Mouse (Mus musculus): ENCODE data around the gene Rpl36-ps4. TPM values are rescaled to one million over a fixed set of nuclear protein-coding genes. Genes with fewer than 3 reads are reported as not detected.
A peak's percentile ranks its signal among the peaks of the same experiment; 100 is the strongest.
"Not testable (repeated sequence)": the region's sequence is repeated elsewhere in the genome, so short reads cannot be mapped to it uniquely, and the experiment has no call there.

Gene Rpl36-ps4
- polyA plus RNA-seq, 1 experiment from 2014 or later: not detected

- Histone ChIP-seq H3K9ac (ENCODE audit: low read depth, low read length) (no peak overlapping the region), H3K4me3 (ENCODE audit: low read depth, low read length) (no peak overlapping the region), H3K27me3 (ENCODE audit: control insufficient read depth, insufficient read depth, low read depth, low read length) (no peaks in the 10 kb centered on the region), H3K27ac (ENCODE audit: low read length) (no peak overlapping the region), H3K9me3 (replicated peaks; ENCODE audit: control insufficient read depth, low read length, poor library complexity, severe bottlenecking) (peaks cover 8% of the 10 kb centered on the region; the same call in 1 of the 2 replicates), H3K4me1 (ENCODE audit: control insufficient read depth, insufficient read depth, low read length) (no peaks in the 10 kb centered on the region), H3K36me3 (ENCODE audit: control insufficient read depth, insufficient read depth, low read length) (no peaks in the 10 kb centered on the region), H3K4me2 (ENCODE audit: low read length) (no peak overlapping the region)
- ATAC-seq: no peak
- 90% methylated on average over 3 of the region's 3 CpGs for WGBS
These were observed 5.4 kb upstream of the Rpl36-ps4 start for GRCm38 (mm10) chr17:87915386-87915785.

DNA sequence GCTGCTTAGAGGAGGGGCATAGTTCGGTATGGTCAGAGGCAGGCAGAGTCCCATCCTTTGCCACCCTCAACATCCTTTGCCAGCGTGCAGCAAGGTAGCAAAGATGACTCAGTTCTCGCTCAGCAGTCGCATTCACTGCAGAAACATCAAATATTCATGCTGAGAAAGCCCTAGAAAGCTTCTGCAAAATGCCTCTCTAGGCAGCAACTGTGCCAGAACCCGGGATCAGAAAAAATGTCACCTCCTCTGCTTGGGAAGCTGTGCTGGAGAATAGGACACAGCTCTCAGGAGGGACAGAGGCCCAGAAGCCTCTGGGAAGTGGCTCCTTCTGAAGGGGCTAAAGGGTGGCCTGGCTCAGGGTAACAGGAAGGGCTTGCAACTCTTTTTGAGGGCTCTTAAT lies 2.7 kb upstream of the Rpl36-ps4 start:
- no peaks in the 10 kb centered on the region for H3K4me1 ChIP-seq (ENCODE audit: control insufficient read depth, insufficient read depth, low read length)
- no peaks in the 10 kb centered on the region for H3K27me3 ChIP-seq (ENCODE audit: control insufficient read depth, insufficient read depth, low read depth, low read length)
- H3K4me2 ChIP-seq (ENCODE audit: low read length): no peak overlapping the region
- ATAC-seq: no peak
- H3K36me3 ChIP-seq (ENCODE audit: control insufficient read depth, insufficient read depth, low read length): no peaks in the 10 kb centered on the region
- no peak overlapping the region for H3K4me3 ChIP-seq (ENCODE audit: low read depth, low read length)
- no peak overlapping the region for H3K27ac ChIP-seq (ENCODE audit: low read length)
- no peaks in the 10 kb centered on the region for H3K9me3 ChIP-seq (replicated peaks; ENCODE audit: control insufficient read depth, low read length, poor library complexity, severe bottlenecking)
- WGBS: 78% methylated on average over 5 of the region's 5 CpGs
- no peak overlapping the region for H3K9ac ChIP-seq (ENCODE audit: low read depth, low read length)

GRCm38 (mm10) chr17:87934326-87934725 lies 13.5 kb downstream of the Rpl36-ps4 start:
- Histone ChIP-seq H3K9me3 (replicated peaks; ENCODE audit: control insufficient read depth, low read length, poor library complexity, severe bottlenecking) (no peaks in the 10 kb centered on the region; the same call in 1 of the 2 replicates), H3K9ac (ENCODE audit: low read depth, low read length) (no peak overlapping the region), H3K4me2 (ENCODE audit: low read length) (no peak overlapping the region), H3K36me3 (ENCODE audit: control insufficient read depth, insufficient read depth, low read length) (no peaks in the 10 kb centered on the region), H3K27ac (ENCODE audit: low read length) (no peak overlapping the region), H3K27me3 (ENCODE audit: control insufficient read depth, insufficient read depth, low read depth, low read length) (no peaks in the 10 kb centered on the region), H3K4me3 (ENCODE audit: low read depth, low read length) (no peak overlapping the region), H3K4me1 (ENCODE audit: control insufficient read depth, insufficient read depth, low read length) (no peaks in the 10 kb centered on the region; the same call in 1 of the 2 replicates)
- no peak for ATAC-seq
- 80% methylated on average over 10 of the region's 10 CpGs for WGBS

DNA sequence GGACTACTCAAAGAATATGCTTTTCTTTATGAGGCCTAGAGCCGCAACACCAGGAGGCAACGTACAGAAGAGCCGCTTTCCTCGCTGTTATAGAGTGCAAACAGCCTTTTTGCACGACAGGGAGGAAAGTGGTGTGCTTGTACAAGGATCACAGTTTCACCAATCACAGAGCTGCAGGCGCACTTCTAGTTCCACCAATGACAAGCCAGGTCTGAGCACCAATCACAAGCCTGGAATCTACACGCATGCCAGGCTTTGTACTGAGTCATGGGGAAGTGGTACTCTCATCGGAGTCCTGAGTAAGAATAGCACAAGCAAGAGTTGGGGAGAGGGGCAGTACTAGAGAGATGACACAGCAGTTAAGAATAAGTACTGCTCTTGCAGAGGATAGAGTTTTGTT lies 14.0 kb downstream of the Rpl36-ps4 start:
- 90% methylated on average over 8 of the region's 8 CpGs for WGBS

DNA sequence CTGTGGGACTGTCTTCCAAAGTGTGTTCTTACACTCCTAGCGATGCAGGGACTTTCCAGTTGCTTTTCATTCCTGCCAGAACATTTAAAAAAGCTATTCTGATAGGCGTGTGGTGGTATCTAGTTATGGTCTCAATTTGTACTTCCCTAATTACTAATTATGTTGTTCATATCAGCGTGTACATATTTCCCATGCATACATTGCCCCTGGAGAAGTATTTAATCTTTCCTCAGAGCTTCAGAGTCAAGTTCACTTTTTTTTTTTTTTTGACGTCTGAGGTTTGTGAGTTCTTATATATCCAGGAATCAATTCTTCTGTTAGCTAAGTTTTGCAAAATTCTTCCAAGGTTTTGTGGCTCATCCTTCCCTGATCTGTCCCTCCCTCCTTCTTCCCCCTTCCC lies 15.4 kb downstream of the Rpl36-ps4 start:
- H3K4me2 ChIP-seq (ENCODE audit: low read length): no peak overlapping the region
- H3K27ac ChIP-seq (ENCODE audit: low read length): no peak overlapping the region
- no peak for ATAC-seq
- H3K9ac ChIP-seq (ENCODE audit: low read depth, low read length): no peak overlapping the region
- no peak overlapping the region for H3K4me3 ChIP-seq (ENCODE audit: low read depth, low read length)
- WGBS: 91% methylated on average over 4 of the region's 4 CpGs
- no peaks in the 10 kb centered on the region for H3K36me3 ChIP-seq (ENCODE audit: control insufficient read depth, insufficient read depth, low read length)
- H3K9me3 ChIP-seq (replicated peaks; ENCODE audit: control insufficient read depth, low read length, poor library complexity, severe bottlenecking): no peaks in the 10 kb centered on the region; the same call in 1 of the 2 replicates
- H3K27me3 ChIP-seq (ENCODE audit: control insufficient read depth, insufficient read depth, low read depth, low read length): no peaks in the 10 kb centered on the region
- H3K4me1 ChIP-seq (ENCODE audit: control insufficient read depth, insufficient read depth, low read length): no peaks in the 10 kb centered on the region; the same call in 1 of the 2 replicates

More for the DNA sequence above, 14.0 kb downstream of the Rpl36-ps4 start:
- H3K36me3 ChIP-seq (ENCODE audit: control insufficient read depth, insufficient read depth, low read length): no peaks in the 10 kb centered on the region
- no peaks in the 10 kb centered on the region; the same call in 1 of the 2 replicates for H3K9me3 ChIP-seq (replicated peaks; ENCODE audit: control insufficient read depth, low read length, poor library complexity, severe bottlenecking)
- no peak for ATAC-seq
- H3K9ac ChIP-seq (ENCODE audit: low read depth, low read length): no peak overlapping the region
- H3K27ac ChIP-seq (ENCODE audit: low read length): no peak overlapping the region
- H3K4me1 ChIP-seq (ENCODE audit: control insufficient read depth, insufficient read depth, low read length): no peaks in the 10 kb centered on the region; the same call in 1 of the 2 replicates
- no peak overlapping the region for H3K4me2 ChIP-seq (ENCODE audit: low read length)
- no peaks in the 10 kb centered on the region for H3K27me3 ChIP-seq (ENCODE audit: control insufficient read depth, insufficient read depth, low read depth, low read length)
- no peak overlapping the region for H3K4me3 ChIP-seq (ENCODE audit: low read depth, low read length)

GRCm38 (mm10) chr17:87948965-87949584 lies 28.3 kb downstream of the Rpl36-ps4 start:
- 45% methylated on average over 16 of the region's 16 CpGs for WGBS

GRCm38 (mm10) chr17:87954618-87955124 lies 33.9 kb downstream of the Rpl36-ps4 start:
- H3K4me3 ChIP-seq (ENCODE audit: low read depth, low read length); H3K4me2 ChIP-seq (ENCODE audit: low read length); H3K4me1 ChIP-seq (ENCODE audit: control insufficient read depth, insufficient read depth, low read length); H3K27me3 ChIP-seq (ENCODE audit: control insufficient read depth, insufficient read depth, low read depth, low read length); H3K9me3 ChIP-seq (replicated peaks; ENCODE audit: control insufficient read depth, low read length, poor library complexity, severe bottlenecking); ATAC-seq; H3K9ac ChIP-seq (ENCODE audit: low read depth, low read length); H3K36me3 ChIP-seq (ENCODE audit: control insufficient read depth, insufficient read depth, low read length); H3K27ac ChIP-seq (ENCODE audit: low read length): not testable (repeated sequence)
- WGBS: 97% methylated on average over 13 of the region's 13 CpGs

More at GRCm38 (mm10) chr17:87948965-87949584, 28.3 kb downstream of the Rpl36-ps4 start:
- ATAC-seq: peak; percentile 51; the same call in 1 of the 2 replicates
- Histone ChIP-seq H3K9ac (ENCODE audit: low read depth, low read length) (no peak overlapping the region), H3K27me3 (ENCODE audit: control insufficient read depth, insufficient read depth, low read depth, low read length) (no peaks in the 10 kb centered on the region), H3K27ac (ENCODE audit: low read length) (no peak overlapping the region), H3K4me2 (ENCODE audit: low read length) (no peak overlapping the region), H3K4me1 (ENCODE audit: control insufficient read depth, insufficient read depth, low read length) (no peaks in the 10 kb centered on the region), H3K9me3 (replicated peaks; ENCODE audit: control insufficient read depth, low read length, poor library complexity, severe bottlenecking) (no peaks in the 10 kb centered on the region), H3K36me3 (ENCODE audit: control insufficient read depth, insufficient read depth, low read length) (no peaks in the 10 kb centered on the region), H3K4me3 (ENCODE audit: low read depth, low read length) (no peak overlapping the region)

- Histone ChIP-seq H3K27me3 (ENCODE audit: control insufficient read depth, insufficient read depth, low read depth, low read length) (no peaks in the 10 kb centered on the region), H3K9me3 (replicated peaks; ENCODE audit: control insufficient read depth, low read length, poor library complexity, severe bottlenecking) (no peaks in the 10 kb centered on the region), H3K9ac (ENCODE audit: low read depth, low read length) (no peak overlapping the region), H3K4me2 (ENCODE audit: low read length) (no peak overlapping the region), H3K36me3 (ENCODE audit: control insufficient read depth, insufficient read depth, low read length) (no peaks in the 10 kb centered on the region), H3K27ac (ENCODE audit: low read length) (no peak overlapping the region), H3K4me1 (ENCODE audit: control insufficient read depth, insufficient read depth, low read length) (no peaks in the 10 kb centered on the region), H3K4me3 (ENCODE audit: low read depth, low read length) (no peak overlapping the region)
- WGBS: 82% methylated on average over 12 of the region's 12 CpGs
- ATAC-seq: no peak
These were observed 36.5 kb downstream of the Rpl36-ps4 start for GRCm38 (mm10) chr17:87957096-87957840.

- H3K9ac ChIP-seq (ENCODE audit: low read depth, low read length): no peak overlapping the region
- ATAC-seq: no peak
- WGBS: 58% methylated on average over 8 of the region's 8 CpGs
- H3K36me3 ChIP-seq (ENCODE audit: control insufficient read depth, insufficient read depth, low read length): no peaks in the 10 kb centered on the region
- H3K27me3 ChIP-seq (ENCODE audit: control insufficient read depth, insufficient read depth, low read depth, low read length): no peaks in the 10 kb centered on the region
- H3K27ac ChIP-seq (ENCODE audit: low read length): no peak overlapping the region
- H3K4me3 ChIP-seq (ENCODE audit: low read depth, low read length): no peak overlapping the region
- H3K4me2 ChIP-seq (ENCODE audit: low read length): no peak overlapping the region
- H3K9me3 ChIP-seq (replicated peaks; ENCODE audit: control insufficient read depth, low read length, poor library complexity, severe bottlenecking): no peaks in the 10 kb centered on the region
- H3K4me1 ChIP-seq (ENCODE audit: control insufficient read depth, insufficient read depth, low read length): no peaks in the 10 kb centered on the region
These were observed 37.5 kb downstream of the Rpl36-ps4 start for GRCm38 (mm10) chr17:87958283-87958682.
